Mouse (Mus musculus) embryo, embryonic 9.5 days (tissue): ENCODE measurements around the gene Gm15294.

Experiments used
- DNase-seq: peaks from one replicate; pipeline ENCODE4 v3.0.0-alpha.2; 2017; ENCODE audit errors: extremely low spot score

Gene Gm15294

GRCm38 (mm10) chrX:141875135-141875534, at the start of gene Gm15294:
Gm15294 (minus strand) TSS chrX:141875235.
- no peak for DNase-seq

DNA sequence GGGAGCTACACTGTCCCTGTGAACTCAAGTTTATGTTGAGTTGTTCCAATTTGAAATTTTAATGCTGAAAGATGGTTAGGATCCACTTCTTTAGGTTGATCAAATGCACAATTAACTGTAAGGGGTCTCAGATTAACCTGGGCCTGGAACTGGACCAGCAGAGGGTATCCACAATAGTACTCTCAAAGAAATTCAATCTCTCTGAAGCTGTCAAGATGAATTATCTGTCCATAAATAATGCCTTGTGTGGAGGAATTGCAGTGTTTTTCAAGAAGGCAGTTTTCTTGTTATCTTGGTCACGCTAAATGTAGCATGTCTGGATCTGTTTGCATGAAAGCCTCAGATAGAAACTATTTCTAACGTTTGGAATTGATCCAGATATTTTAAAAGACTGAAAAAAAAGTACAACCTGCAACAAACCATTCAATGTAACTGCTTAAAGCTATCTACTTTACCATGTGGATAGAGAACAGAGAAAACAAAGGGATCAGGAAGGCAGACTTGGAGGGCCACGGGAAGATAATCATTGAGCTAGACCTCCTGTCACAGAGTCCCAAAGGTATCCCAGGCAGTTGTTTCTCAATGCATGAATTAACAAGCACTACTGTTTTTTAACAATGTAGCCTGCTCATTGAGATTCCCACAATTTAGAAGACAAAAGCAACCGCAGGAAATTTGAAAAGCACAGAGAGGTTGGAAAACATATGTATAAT, 9.5 kb upstream of the Gm15294 start:
- DNase-seq: no peak

- peak; percentile 4 for DNase-seq
Measured at GRCm38 (mm10) chrX:141874024-141874423, 1.0 kb downstream of the Gm15294 start.

DNA sequence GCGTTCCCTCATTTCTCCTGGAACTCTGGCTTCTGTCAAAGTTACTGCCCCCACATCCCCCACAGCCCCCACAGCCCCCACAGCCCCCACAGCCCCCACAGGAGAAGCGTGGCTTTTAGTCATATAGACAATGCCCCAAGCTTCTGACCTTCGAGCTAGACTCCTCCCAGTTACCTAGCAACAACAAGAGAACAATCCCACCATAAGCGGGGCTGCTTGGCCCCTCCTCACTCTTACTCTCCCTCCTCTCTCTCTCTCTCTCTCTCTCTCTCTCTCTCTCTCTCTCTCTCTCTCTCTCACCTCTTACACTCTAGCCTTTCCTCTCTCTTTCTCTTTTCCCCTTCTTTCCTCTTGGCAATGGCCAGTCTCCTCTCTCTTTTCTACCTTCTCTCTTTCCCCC, 1.4 kb downstream of the Gm15294 start:
- DNase-seq: no peak

DNA sequence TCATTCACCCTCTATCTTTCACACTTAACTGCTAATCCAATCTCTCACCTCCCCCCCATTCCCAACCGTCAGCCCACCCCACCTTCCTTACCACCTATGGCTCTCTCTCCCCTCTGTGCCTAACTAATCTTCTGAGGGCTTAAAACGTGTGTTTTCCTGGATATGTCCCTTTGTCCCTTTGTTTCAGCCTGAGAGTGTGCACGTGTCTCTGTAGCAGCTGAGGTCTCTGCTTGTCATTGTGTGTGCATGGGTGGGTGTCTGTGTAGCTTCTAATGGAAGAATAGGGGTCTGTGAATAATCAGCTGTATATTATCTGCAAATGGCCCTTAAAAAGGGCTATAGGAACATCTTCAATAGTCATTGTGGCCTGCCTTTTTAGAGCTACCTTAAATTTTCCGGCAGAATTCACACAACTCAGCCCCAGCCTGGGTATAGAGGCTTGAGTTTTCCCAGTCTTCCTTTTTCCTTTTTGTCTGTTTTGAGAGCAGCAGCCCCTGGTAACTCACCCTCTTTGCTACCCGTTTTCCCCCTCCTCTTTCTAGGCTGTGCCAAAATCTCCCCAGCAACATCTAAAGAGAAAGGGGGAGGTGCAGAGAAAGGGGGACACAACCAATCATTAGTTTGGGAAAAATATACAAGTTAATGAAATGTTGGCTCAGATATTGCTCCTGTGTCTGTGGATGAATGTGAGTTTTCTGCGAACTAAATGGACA, 19.2 kb downstream of the Gm15294 start:
- no peak for DNase-seq
